Mouse (Mus musculus) midbrain, embryonic 11.5 days (tissue): ENCODE data around the gene Tmem168. TPM values are rescaled to one million over a fixed set of nuclear protein-coding genes. Genes with fewer than 3 reads are reported as not detected.

Source experiments
- ATAC-seq: fragments of 200-750 bp; cut with Nextera tagmentation; 2 replicates; pipeline ENCODE4 v1.8.0; 2017; ENCODE audit warnings: moderate TSS enrichment, moderate library complexity; ENCODE audit not compliant: low FRiP score
- DNase-seq: peaks from one replicate; pipeline ENCODE4 v3.0.0; 2015; ENCODE audit warnings: low spot score; ENCODE audit errors: missing footprints
- H3K27ac ChIP-seq: fragments of 300-500 bp; sonication (generic); 2 replicates; pipeline ENCODE4 v1.5.1; 2014; ENCODE audit warnings: low read depth, low read length
- H3K27me3 ChIP-seq: fragments of 300-500 bp; sonication (generic); 2 replicates; pipeline ENCODE4 v1.6.1; 2014; ENCODE audit warnings: mild to moderate bottlenecking, low read length, moderate library complexity, mixed read lengths; ENCODE audit not compliant: control insufficient read depth, insufficient read depth
- H3K36me3 ChIP-seq: fragments of 300-500 bp; sonication (generic); 2 replicates; pipeline ENCODE4 v1.6.1; 2014; ENCODE audit warnings: mild to moderate bottlenecking, low read length, moderate library complexity, mixed read lengths; ENCODE audit not compliant: control insufficient read depth, insufficient read depth
- H3K4me1 ChIP-seq: fragments of 300-500 bp; sonication (generic); 2 replicates; pipeline ENCODE4 v1.6.1; 2014; ENCODE audit warnings: low read length; ENCODE audit not compliant: control insufficient read depth, insufficient read depth
- H3K4me2 ChIP-seq: fragments of 300-500 bp; sonication (generic); 2 replicates; pipeline ENCODE4 v1.6.1; 2014; ENCODE audit warnings: mild to moderate bottlenecking, moderate library complexity
- H3K4me3 ChIP-seq: fragments of 300-500 bp; sonication (generic); 2 replicates; pipeline ENCODE4 v1.5.1; 2014; ENCODE audit warnings: low read depth, low read length
- H3K9ac ChIP-seq: fragments of 300-500 bp; sonication (generic); 2 replicates; pipeline ENCODE4 v1.6.1; 2014; ENCODE audit warnings: low read length
- H3K9me3 ChIP-seq: fragments of 300-500 bp; sonication (generic); 2 replicates; pipeline ENCODE4 v1.6.1; 2016; ENCODE audit warnings: low read length; ENCODE audit not compliant: control insufficient read depth
- WGBS: fragments of 180-500 bp; shearing (Covaris S2); extraction: QIAGEN DNeasy Blood & Tissue Kit; methylation state at CpG from one replicate; pipeline ENCODE4 v1.1.7; 2014; 5-methylcytosine and 5-hydroxymethylcytosine counted together
- polyA plus RNA-seq: library from polyadenylated mRNA; unstranded; fragments of >200 nt; fragmentation: Nextera tagmentation; extraction: Ambion mirVana; gene quantifications from 2 replicates; pipeline ENCODE4 v1.2.1, GENCODE M21; 2014

Tmem168 gene
- polyA plus RNA-seq: 37.2 and 40.4 TPM in 2 replicates

- no peaks in the 10 kb centered on the region for H3K9me3 ChIP-seq
- peak within 1 kb of the TSS; percentile 85 for H3K9ac ChIP-seq
- H3K27ac ChIP-seq: peak within 1 kb of the TSS; percentile 79
- no peaks in the 10 kb centered on the region; the same call in 1 of the 2 replicates for H3K36me3 ChIP-seq
- WGBS: 3% methylated on average over 68 of the region's 71 CpGs
- no peaks in the 10 kb centered on the region for H3K27me3 ChIP-seq
- DNase-seq: peak; percentile 99
- H3K4me3 ChIP-seq: peak within 1 kb of the TSS; percentile 66
- peaks cover 14% of the 10 kb centered on the region for H3K4me1 ChIP-seq
- H3K4me2 ChIP-seq: peak within 1 kb of the TSS; percentile 65
- ATAC-seq: peak; percentile 99
Observed at GRCm38 (mm10) chr6:13607621-13608493, at the start of gene Tmem168. Tmem168 (minus strand) TSS chr6:13608100.

DNA sequence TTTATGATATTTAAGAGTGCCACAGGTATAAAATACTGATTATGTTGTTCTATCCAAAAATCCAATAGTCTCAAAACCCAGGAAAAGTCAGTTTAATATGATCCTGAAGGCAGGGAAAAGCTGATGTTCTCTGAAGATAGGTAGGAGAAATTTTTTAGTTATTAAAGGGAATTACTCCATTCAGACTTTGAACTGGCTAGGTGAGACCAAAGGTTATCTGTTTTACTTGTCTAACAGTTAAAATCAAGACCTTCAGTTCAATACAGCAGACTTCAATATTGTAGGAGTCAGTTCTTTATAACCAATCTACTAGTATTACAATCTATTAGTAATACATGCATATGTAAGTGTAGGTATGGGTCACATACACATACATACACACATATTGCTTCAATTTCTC, 46.2 kb upstream of the Tmem168 start:
- H3K36me3 ChIP-seq: no peaks in the 10 kb centered on the region
- no peak for DNase-seq
- no peak overlapping the region for H3K27ac ChIP-seq
- no peaks in the 10 kb centered on the region for H3K4me1 ChIP-seq
- no peak overlapping the region for H3K4me2 ChIP-seq
- no peaks in the 10 kb centered on the region for H3K9me3 ChIP-seq
- no peak for ATAC-seq
- H3K27me3 ChIP-seq: no peaks in the 10 kb centered on the region
- H3K4me3 ChIP-seq: no peak overlapping the region
- H3K9ac ChIP-seq: no peak overlapping the region

GRCm38 (mm10) chr6:13652284-13652683, 44.4 kb upstream of the Tmem168 start:
- H3K4me1 ChIP-seq: no peaks in the 10 kb centered on the region
- no peak overlapping the region for H3K4me2 ChIP-seq
- peak; percentile 23 for DNase-seq
- H3K27me3 ChIP-seq: no peaks in the 10 kb centered on the region
- peaks cover 3% of the 10 kb centered on the region; the same call in 1 of the 2 replicates for H3K36me3 ChIP-seq
- H3K4me3 ChIP-seq: no peak overlapping the region
- H3K9me3 ChIP-seq: no peaks in the 10 kb centered on the region
- H3K27ac ChIP-seq: no peak overlapping the region
- no peak overlapping the region for H3K9ac ChIP-seq
- WGBS: 97% methylated on average over 3 of the region's 3 CpGs
- no peak for ATAC-seq

DNA sequence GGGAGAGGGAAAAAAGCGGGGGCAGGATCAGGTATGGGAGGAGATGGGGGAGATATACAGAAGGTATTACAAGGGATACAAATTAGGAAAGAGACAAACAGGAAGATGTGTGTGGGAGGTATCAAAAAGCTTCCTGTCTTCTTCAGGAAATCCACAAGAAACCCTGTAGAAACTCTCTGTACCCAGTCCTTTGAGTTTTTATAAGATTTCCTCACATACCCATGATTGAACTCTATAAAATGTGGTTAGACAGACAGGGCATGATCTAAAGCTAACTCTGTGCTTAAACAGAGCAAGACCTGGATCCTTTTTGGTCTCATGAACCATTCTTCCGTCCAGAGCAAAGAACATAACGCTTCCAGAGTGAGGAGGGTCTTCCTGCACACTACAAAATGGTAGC, 43.0 kb upstream of the Tmem168 start:
- no peak overlapping the region for H3K27ac ChIP-seq
- H3K27me3 ChIP-seq: no peaks in the 10 kb centered on the region
- no peaks in the 10 kb centered on the region for H3K9me3 ChIP-seq
- DNase-seq (no peak), ATAC-seq (no peak)
- WGBS: 94% methylated on average over 3 of the region's 3 CpGs
- no peaks in the 10 kb centered on the region for H3K4me1 ChIP-seq
- no peak overlapping the region for H3K9ac ChIP-seq
- no peak overlapping the region for H3K4me3 ChIP-seq
- H3K4me2 ChIP-seq: no peak overlapping the region
- H3K36me3 ChIP-seq: peaks cover 3% of the 10 kb centered on the region; the same call in 1 of the 2 replicates

DNA sequence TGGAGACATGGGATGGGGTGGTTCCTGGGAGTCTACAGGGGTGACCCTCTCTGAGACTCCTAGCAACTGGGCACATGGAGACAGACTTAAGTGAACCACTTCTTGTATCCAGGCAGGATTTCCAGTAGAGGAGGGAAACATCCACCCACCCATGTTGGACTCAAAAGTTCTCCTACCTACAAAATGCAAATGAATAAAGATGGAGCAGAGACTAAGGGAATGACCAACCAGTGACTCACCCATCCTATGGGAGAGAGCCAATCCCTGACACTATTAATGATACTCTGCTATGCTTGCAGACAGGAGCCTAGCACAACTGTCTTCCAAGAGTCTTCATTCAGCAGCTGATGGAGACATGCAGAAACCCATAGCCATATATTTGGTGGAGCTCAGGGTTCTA, 40.4 kb upstream of the Tmem168 start:
- Histone ChIP-seq H3K27ac (no peak overlapping the region), H3K9ac (no peak overlapping the region), H3K9me3 (no peaks in the 10 kb centered on the region; the same call in 1 of the 2 replicates), H3K36me3 (peaks cover 3% of the 10 kb centered on the region; the same call in 1 of the 2 replicates), H3K4me3 (no peak overlapping the region), H3K4me2 (no peak overlapping the region), H3K4me1 (no peaks in the 10 kb centered on the region), H3K27me3 (no peaks in the 10 kb centered on the region)
- ATAC-seq: no peak
- DNase-seq: no peak

- ATAC-seq: no peak
- 80% methylated on average over 3 of the region's 3 CpGs for WGBS
- H3K4me2 ChIP-seq: no peak overlapping the region
- no peak overlapping the region for H3K9ac ChIP-seq
- no peaks in the 10 kb centered on the region for H3K27me3 ChIP-seq
- no peaks in the 10 kb centered on the region for H3K4me1 ChIP-seq
- H3K9me3 ChIP-seq: no peaks in the 10 kb centered on the region
- H3K36me3 ChIP-seq: no peaks in the 10 kb centered on the region
- peak; percentile 66 for DNase-seq
- H3K4me3 ChIP-seq: no peak overlapping the region
- H3K27ac ChIP-seq: no peak overlapping the region
Observed at GRCm38 (mm10) chr6:13636582-13636989, 28.7 kb upstream of the Tmem168 start.

- H3K4me3 ChIP-seq: no peak overlapping the region
- no peak overlapping the region for H3K4me2 ChIP-seq
- H3K9me3 ChIP-seq: no peaks in the 10 kb centered on the region
- DNase-seq (no peak), ATAC-seq (no peak)
- no peak overlapping the region for H3K27ac ChIP-seq
- no peaks in the 10 kb centered on the region for H3K36me3 ChIP-seq
- no peaks in the 10 kb centered on the region for H3K4me1 ChIP-seq
- WGBS: 91% methylated on average over 1 of the region's 1 CpGs
- no peaks in the 10 kb centered on the region for H3K27me3 ChIP-seq
- H3K9ac ChIP-seq: no peak overlapping the region
Observed at GRCm38 (mm10) chr6:13632571-13632970, 24.7 kb upstream of the Tmem168 start.

DNA sequence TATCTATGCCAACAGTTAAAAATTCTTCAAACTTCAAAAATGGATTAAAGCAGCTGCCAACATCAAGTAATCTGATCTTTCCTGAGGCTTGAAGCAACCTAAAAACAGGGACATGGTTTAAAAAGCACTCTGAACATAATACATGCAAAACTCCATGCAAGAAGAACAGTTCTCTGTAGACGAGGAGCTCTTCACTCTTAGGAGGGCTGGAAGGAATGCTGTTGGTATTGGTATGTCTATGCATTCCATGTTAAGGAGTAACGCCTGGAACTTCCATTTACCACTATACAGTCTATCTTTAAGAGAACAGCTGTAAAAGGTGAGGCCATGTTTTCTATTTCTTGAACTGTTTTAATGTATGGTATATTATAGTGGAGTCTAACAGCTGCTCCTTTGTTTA, 22.7 kb upstream of the Tmem168 start:
- no peaks in the 10 kb centered on the region for H3K9me3 ChIP-seq
- peak; percentile 53 for DNase-seq

GRCm38 (mm10) chr6:13619618-13620017, 11.7 kb upstream of the Tmem168 start:
- DNase-seq (no peak), ATAC-seq (no peak)
- WGBS: 88% methylated on average over 2 of the region's 2 CpGs
- Histone ChIP-seq H3K4me3 (no peak overlapping the region), H3K36me3 (no peaks in the 10 kb centered on the region), H3K4me2 (no peak overlapping the region), H3K9me3 (no peaks in the 10 kb centered on the region), H3K27me3 (no peaks in the 10 kb centered on the region), H3K4me1 (no peaks in the 10 kb centered on the region), H3K9ac (no peak overlapping the region), H3K27ac (no peak overlapping the region)

More for the DNA sequence above, 22.7 kb upstream of the Tmem168 start:
- H3K4me3 ChIP-seq: no peak overlapping the region
- H3K4me1 ChIP-seq: no peaks in the 10 kb centered on the region
- ATAC-seq: no peak
- H3K4me2 ChIP-seq: no peak overlapping the region
- H3K9ac ChIP-seq: no peak overlapping the region
- H3K36me3 ChIP-seq: no peaks in the 10 kb centered on the region
- no peak overlapping the region for H3K27ac ChIP-seq
- H3K27me3 ChIP-seq: no peaks in the 10 kb centered on the region
- 83% methylated on average over 2 of the region's 2 CpGs for WGBS
